Mouse (Mus musculus) spleen, postnatal 14 days (tissue): ENCODE measurements at regions not wholly inside any gene's neighbourhood (a gene's known extent, or its start where the extent isn't known, plus 50 kb on each side); places are given as distances from the start of the nearest gene placed in this dataset.
"Not testable (repeated sequence)": the region's sequence is repeated elsewhere in the genome, so short reads cannot be mapped to it uniquely, and the experiment has no call there.

ENCODE experiments used
- DNase-seq, 2 experiments: peaks; one replicate each; pipeline ENCODE4 v3.0.0; 2021 to 2022; ENCODE audit warnings: low spot score in 2 of 2

DNA sequence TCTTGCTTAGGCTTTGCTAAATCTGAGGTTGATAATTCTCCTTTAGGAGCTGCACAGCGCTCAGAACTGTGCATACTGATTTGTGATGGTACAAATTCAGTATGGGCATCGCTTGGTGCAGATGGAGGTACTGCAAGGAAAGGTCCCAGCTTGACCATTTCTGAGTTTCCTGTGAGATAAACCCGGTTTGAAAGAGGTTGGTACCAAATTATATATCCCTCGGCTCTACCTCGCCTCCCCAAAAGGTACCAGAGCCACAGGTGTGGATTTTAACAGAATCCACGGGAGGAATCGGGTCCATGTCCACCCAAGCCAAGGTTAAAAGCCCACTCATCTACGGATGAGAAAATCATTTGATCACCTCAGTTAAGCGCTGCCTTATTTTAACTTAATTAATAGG is 172.5 kb upstream of the Zfp808 start:
- DNase-seq, result not testable (repeated sequence)

- not testable (repeated sequence) for DNase-seq
Measured at GRCm38 (mm10) chr13:61978856-61979255, 150.8 kb upstream of the Zfp808 start.

GRCm38 (mm10) chr13:61996519-61996918 is 133.2 kb upstream of the Zfp808 start:
- DNase-seq, result not testable (repeated sequence)

GRCm38 (mm10) chr13:61998803-61999202 is 130.9 kb upstream of the Zfp808 start:
- DNase-seq, result not testable (repeated sequence)

DNA sequence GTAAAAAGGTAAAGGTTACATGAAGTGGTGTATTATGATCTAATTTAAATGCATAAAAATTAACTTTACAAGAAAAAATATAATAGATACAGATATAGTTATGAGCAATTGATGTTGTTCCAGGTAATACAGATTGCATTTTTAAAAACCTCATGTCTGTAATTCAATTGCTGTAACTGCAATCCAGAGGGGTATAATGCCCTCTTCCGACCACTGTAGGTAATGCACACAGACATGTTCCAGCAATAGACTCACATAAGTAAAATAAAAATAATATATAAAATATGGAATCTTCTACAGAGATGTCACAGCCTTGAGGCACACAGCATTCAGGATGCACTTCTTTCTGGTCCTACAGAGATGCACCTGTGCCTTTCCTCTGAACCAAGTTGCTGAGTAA is 122.4 kb upstream of the Zfp808 start:
- peak in 1 of 2 experiments; percentile 13 for DNase-seq

DNA sequence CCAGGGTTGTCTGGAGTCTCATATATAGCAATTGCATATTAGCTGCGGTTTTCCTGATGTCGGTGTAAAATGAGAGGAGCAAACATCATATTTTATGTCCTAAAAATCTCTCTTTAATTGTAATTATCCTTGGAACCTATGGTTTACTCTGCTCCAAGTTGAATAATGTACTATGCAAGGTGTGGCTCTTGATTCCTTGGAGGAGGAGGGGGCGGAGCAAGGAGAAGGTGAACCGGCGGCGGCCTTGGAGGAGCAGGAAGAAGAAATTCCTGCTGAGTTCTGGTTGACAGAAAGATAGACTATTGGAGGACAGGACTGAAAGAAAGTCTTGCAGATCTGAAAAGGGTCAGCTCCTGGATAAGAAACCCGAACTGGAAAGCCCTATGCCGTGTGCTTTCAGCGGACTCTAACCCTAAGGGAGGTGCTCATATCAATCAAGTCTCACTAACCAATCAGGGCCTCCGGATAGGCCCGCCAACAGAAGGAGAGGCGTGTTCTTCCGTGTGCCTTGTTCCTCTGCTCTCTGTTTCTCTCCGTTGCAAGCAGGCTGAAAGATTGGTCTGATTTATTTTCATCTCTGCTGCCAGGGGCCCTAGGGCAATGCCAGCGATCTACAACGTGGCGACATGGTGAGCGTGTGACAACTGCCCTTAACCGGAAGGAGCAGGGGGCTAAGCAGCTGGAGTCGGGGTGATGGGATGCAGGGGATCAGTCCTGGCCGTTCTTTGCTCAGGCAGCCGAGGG is 114.1 kb upstream of the Zfp808 start:
- peak in 1 of 2 experiments; percentile 4 for DNase-seq

DNA sequence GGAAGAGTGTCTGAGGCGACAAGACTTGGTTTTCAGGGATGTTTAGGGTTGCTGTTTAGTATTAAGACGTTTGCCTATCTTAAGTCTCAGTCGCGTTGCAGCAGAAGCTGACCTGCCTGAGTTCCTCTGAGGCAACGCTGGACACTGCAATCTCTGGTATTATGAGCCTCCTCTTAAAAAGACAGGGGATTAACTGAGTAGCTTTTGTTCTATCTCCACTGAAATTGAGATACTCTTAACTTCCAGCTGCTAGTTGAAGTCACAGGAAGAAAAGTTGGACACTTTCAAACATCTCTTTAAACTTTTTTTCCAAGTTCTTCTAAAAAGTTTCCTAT is 113.6 kb upstream of the Zfp808 start:
- DNase-seq, result not testable (repeated sequence)

- not testable (repeated sequence) for DNase-seq
Measured at GRCm38 (mm10) chr13:62037646-62038045, 92.0 kb upstream of the Zfp808 start.

GRCm38 (mm10) chr13:62077951-62078671 is 51.6 kb upstream of the Zfp808 start:
- not testable (repeated sequence) for DNase-seq

GRCm38 (mm10) chr13:62078893-62079292 is 50.8 kb upstream of the Zfp808 start:
- not testable (repeated sequence) for DNase-seq
